Mouse (Mus musculus): ENCODE data around the gene Olfr310.

Olfr310 gene

GRCm38 (mm10) chr7:86277072-86277471 lies at the start of gene Olfr310:
Gene Olfr310, minus strand, starts transcription at chr7:86277172.
- no peak for DNase-seq (ENCODE audit: low spot score)

DNA sequence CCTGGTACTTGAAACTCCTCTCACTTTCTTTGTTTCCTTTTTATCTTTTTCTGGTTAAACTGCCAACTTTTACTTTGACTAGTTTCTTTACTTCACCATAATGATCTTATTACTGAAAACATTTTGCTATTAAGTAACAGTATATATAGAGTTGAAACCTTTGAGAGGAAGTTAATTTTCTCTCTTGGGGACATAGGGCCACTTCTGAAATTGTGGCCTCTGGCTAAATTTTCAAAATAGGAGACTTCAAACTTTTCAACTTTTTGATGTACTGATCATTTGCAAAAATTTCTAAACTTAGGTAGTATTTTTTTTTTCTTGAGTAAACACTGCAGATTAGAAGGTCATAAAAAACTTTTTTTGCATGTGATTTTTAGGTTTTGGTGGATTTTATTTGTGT lies 48.6 kb upstream of the Olfr310 start, which contains the start of gene Olfr308:
Gene Olfr308 (minus strand): TSS at position 101 of the 400 bp plus-strand sequence.
- DNase-seq (ENCODE audit: low spot score): no peak

DNA sequence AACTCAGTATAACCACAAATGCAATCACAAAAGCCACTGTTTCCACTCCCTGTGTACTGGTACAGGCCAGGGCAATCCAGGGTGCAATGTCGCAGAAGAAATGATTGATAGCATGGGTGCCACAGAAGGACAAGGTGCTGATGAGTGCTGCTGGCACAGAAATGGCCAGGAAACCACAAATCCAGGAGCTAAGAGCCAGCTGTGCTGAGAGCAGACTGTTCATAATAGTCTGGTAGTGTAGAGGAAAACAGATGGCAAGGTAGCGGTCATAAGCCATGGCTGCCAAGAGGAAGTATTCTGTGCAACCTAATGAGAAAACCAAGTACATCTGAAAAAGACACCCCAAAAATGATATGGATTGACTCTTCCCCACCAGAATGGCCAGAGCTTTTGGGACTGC lies 44.4 kb upstream of the Olfr310 start:
- DNase-seq (ENCODE audit: low spot score): no peak

DNA sequence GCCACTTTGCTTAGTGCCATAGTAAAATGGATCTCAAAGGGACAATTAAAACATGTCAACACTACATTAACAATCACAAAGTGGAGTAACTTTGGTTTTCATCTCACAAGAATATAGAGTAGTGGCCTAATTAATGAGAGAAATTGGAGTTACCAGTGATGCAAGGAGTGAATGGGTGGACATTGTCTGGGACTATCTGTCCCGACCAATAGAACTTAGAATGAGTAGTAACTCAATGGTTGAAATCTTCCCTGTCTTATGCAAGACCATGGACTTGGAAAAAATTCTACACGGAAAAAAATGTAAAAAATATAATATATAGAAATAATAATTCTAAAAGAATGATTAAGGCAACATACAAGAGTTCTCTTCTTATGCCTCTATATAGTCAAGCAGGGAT lies 36.6 kb upstream of the Olfr310 start, which contains the start of gene Olfr309:
Gene Olfr309 (minus strand): TSS at position 101 of the 400 bp plus-strand sequence.
- DNase-seq (ENCODE audit: low spot score): no peak

GRCm38 (mm10) chr7:86246208-86246607 lies 30.8 kb downstream of the Olfr310 start, which contains the start of gene Vmn2r76:
Gene Vmn2r76, minus strand, starts transcription at chr7:86246308.
- DNase-seq (ENCODE audit: low spot score): no peak
